Mouse (Mus musculus) embryonic facial prominence, embryonic 14.5 days (tissue): ENCODE results near the gene Ndc80. TPM values are rescaled to one million over a fixed set of nuclear protein-coding genes. Genes with fewer than 3 reads are reported as not detected.

Experiments
- ATAC-seq: fragments of 200-750 bp; cut with Nextera tagmentation; 2 replicates; pipeline ENCODE4 v1.8.0; 2017; ENCODE audit warnings: low read depth, moderate number of reproducible peaks, moderate TSS enrichment
- DNase-seq: peaks from one replicate; pipeline ENCODE4 v3.0.0-alpha.2; 2015; ENCODE audit warnings: low spot score
- H3K27ac ChIP-seq: fragments of 300-500 bp; sonication (generic); replicated peaks from 2 replicates; pipeline ENCODE4 v1.5.1; 2014; ENCODE audit warnings: low read depth, mild to moderate bottlenecking, low read length, moderate library complexity
- H3K27me3 ChIP-seq: fragments of 300-500 bp; sonication (generic); replicated peaks from 2 replicates; pipeline ENCODE4 v1.6.1; 2014; ENCODE audit warnings: low read length; ENCODE audit not compliant: control insufficient read depth, insufficient read depth
- H3K36me3 ChIP-seq: fragments of 300-500 bp; sonication (generic); 2 replicates; pipeline ENCODE4 v1.6.1; 2014; ENCODE audit warnings: low read length, mixed read lengths; ENCODE audit not compliant: control insufficient read depth, insufficient read depth
- H3K4me1 ChIP-seq: fragments of 300-500 bp; sonication (generic); 2 replicates; pipeline ENCODE4 v1.6.1; 2014; ENCODE audit warnings: antibody characterized with exemption, low read length; ENCODE audit not compliant: control insufficient read depth, insufficient read depth
- H3K4me2 ChIP-seq: fragments of 300-500 bp; sonication (generic); 2 replicates; pipeline ENCODE4 v1.6.1; 2014; ENCODE audit warnings: low read depth, mild to moderate bottlenecking, low read length, moderate library complexity, mixed read lengths
- H3K4me3 ChIP-seq: fragments of 300-500 bp; sonication (generic); 2 replicates; pipeline ENCODE4 v1.5.1; 2014; ENCODE audit warnings: low read depth, mild to moderate bottlenecking, low read length
- H3K9ac ChIP-seq: fragments of 300-500 bp; sonication (generic); 2 replicates; pipeline ENCODE4 v1.6.1; 2014; ENCODE audit warnings: low read depth, mild to moderate bottlenecking, low read length, moderate library complexity, mixed read lengths
- H3K9me3 ChIP-seq: fragments of 300-500 bp; sonication (generic); 2 replicates; pipeline ENCODE4 v1.6.1; 2016; ENCODE audit warnings: low read length; ENCODE audit not compliant: control insufficient read depth
- WGBS: fragments of 180-500 bp; shearing (Covaris S2); extraction: QIAGEN DNeasy Blood & Tissue Kit; methylation state at CpG from one replicate; pipeline ENCODE4 v1.1.7; 2014; 5-methylcytosine and 5-hydroxymethylcytosine counted together
- polyA plus RNA-seq: library from polyadenylated mRNA; unstranded; fragments of >200 nt; fragmentation: Nextera tagmentation; extraction: Ambion mirVana; gene quantifications from 2 replicates; pipeline ENCODE4 v1.2.1, GENCODE M21; 2014

Gene Ndc80
- polyA plus RNA-seq, 1 experiment from 2014 or later: 30.2 TPM

- no peaks in the 10 kb centered on the region for H3K27me3 ChIP-seq
- H3K27ac ChIP-seq: no peak overlapping the region
- ATAC-seq (no peak), DNase-seq (no peak)
- H3K9me3 ChIP-seq: no peaks in the 10 kb centered on the region
- peaks cover 4% of the 10 kb centered on the region; the same call in 1 of the 2 replicates for H3K4me1 ChIP-seq
- 0 out of 2 replicates have a peak, but pooled peaks cover 2% of the 10 kb centered on the region for H3K36me3 ChIP-seq
- no peak overlapping the region for H3K9ac ChIP-seq
- H3K4me3 ChIP-seq: no peak overlapping the region
- no peak overlapping the region for H3K4me2 ChIP-seq
Measured at GRCm38 (mm10) chr17:71528042-71528441, 1.4 kb upstream of the Ndc80 start.

- H3K36me3 ChIP-seq: 0 out of 2 replicates have a peak, but pooled peaks cover 5% of the 10 kb centered on the region
- peak overlapping the region; percentile 71 for H3K4me2 ChIP-seq
- peak overlapping the region; percentile 96 for H3K27ac ChIP-seq
- H3K9ac ChIP-seq: peak overlapping the region; percentile 85
- under 1% methylated on average over 13 of the region's 13 CpGs for WGBS
- H3K4me3 ChIP-seq: peak overlapping the region; percentile 64
- no peaks in the 10 kb centered on the region for H3K9me3 ChIP-seq
- no peaks in the 10 kb centered on the region for H3K27me3 ChIP-seq
- DNase-seq (no peak), ATAC-seq (peak; percentile 24; the same call in 1 of the 2 replicates)
- peaks cover 4% of the 10 kb centered on the region; the same call in 1 of the 2 replicates for H3K4me1 ChIP-seq
Measured at GRCm38 (mm10) chr17:71526302-71526708, 352 bp downstream of the Ndc80 start.

GRCm38 (mm10) chr17:71510297-71510696 is 16.4 kb downstream of the Ndc80 start:
- Histone ChIP-seq H3K4me3 (no peak overlapping the region), H3K27me3 (no peaks in the 10 kb centered on the region), H3K4me1 (no peaks in the 10 kb centered on the region), H3K36me3 (peaks cover 75% of the 10 kb centered on the region), H3K27ac (no peak overlapping the region), H3K4me2 (no peak overlapping the region), H3K9ac (no peak overlapping the region), H3K9me3 (no peaks in the 10 kb centered on the region)
- ATAC-seq (no peak), DNase-seq (no peak)
- WGBS: 96% methylated on average over 11 of the region's 11 CpGs

GRCm38 (mm10) chr17:71506832-71507231 is 19.8 kb downstream of the Ndc80 start:
- H3K4me3 ChIP-seq: no peak overlapping the region
- H3K27me3 ChIP-seq: no peaks in the 10 kb centered on the region
- ATAC-seq (no peak), DNase-seq (no peak)
- 88% methylated on average over 8 of the region's 8 CpGs for whole genome bisulfite sequencing
- H3K27ac ChIP-seq: no peak overlapping the region
- H3K4me1 ChIP-seq: no peaks in the 10 kb centered on the region
- H3K4me2 ChIP-seq: no peak overlapping the region
- no peaks in the 10 kb centered on the region for H3K9me3 ChIP-seq
- no peak overlapping the region for H3K9ac ChIP-seq
- peaks cover 70% of the 10 kb centered on the region for H3K36me3 ChIP-seq

GRCm38 (mm10) chr17:71495784-71496183 is 30.9 kb downstream of the Ndc80 start:
- no peak overlapping the region for H3K27ac ChIP-seq
- 89% methylated on average over 4 of the region's 4 CpGs for WGBS
- no peak overlapping the region for H3K4me2 ChIP-seq

GRCm38 (mm10) chr17:71491332-71491686 is 35.3 kb downstream of the Ndc80 start:
- no peak overlapping the region for H3K27ac ChIP-seq
- H3K4me3 ChIP-seq: no peak overlapping the region
- DNase-seq (no peak), ATAC-seq (no peak)
- H3K9me3 ChIP-seq: no peaks in the 10 kb centered on the region
- no peak overlapping the region for H3K4me2 ChIP-seq
- H3K9ac ChIP-seq: no peak overlapping the region
- peaks cover 18% of the 10 kb centered on the region for H3K36me3 ChIP-seq
- WGBS: 52% methylated on average over 4 of the region's 4 CpGs
- H3K27me3 ChIP-seq: no peaks in the 10 kb centered on the region
- H3K4me1 ChIP-seq: 0 out of 2 replicates have a peak, but pooled peaks cover 3% of the 10 kb centered on the region

More at GRCm38 (mm10) chr17:71495784-71496183, 30.9 kb downstream of the Ndc80 start:
- Histone ChIP-seq H3K4me3 (no peak overlapping the region), H3K36me3 (peaks cover 58% of the 10 kb centered on the region), H3K9ac (no peak overlapping the region), H3K27me3 (no peaks in the 10 kb centered on the region), H3K4me1 (no peaks in the 10 kb centered on the region), H3K9me3 (no peaks in the 10 kb centered on the region)
- DNase-seq (no peak), ATAC-seq (no peak)

DNA sequence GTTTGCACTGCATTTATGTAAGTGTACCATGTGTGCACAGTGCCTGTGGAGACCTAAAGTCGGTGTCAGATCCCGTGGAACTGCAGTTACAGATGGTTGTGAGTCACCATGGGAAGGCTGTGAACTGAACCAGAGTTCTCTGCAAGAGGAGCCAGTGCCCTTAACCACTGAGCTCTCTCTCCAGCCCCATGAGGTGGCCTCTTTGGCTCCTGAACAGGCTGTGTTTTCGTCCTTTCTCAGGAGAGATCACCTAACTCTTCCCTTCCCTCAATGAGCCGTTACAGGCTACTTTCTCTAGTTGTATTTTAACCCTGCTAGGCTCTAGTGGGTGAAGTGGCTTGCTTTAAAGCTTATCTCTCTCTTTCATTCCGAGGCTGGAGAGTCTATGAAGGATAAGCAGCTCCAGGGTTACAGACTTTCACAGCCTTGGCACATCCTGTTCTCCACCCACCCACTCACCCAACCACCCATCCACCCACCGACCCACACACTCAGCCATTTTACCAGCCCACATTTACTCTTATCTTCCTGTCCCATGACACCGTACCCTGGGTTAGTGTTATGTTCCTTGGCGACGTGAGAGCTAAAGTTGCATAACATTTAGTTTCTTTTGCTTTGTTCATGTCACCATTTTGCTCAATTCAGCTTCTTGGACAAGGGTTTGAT is 35.9 kb downstream of the Ndc80 start:
- Histone ChIP-seq H3K4me3 (no peak overlapping the region), H3K4me1 (peaks cover 7% of the 10 kb centered on the region; the same call in 1 of the 2 replicates), H3K27ac (no peak overlapping the region), H3K9ac (no peak overlapping the region), H3K4me2 (no peak overlapping the region), H3K27me3 (no peaks in the 10 kb centered on the region), H3K36me3 (peaks cover 12% of the 10 kb centered on the region), H3K9me3 (no peaks in the 10 kb centered on the region)
- 68% methylated on average over 9 of the region's 9 CpGs for WGBS
- ATAC-seq (no peak), DNase-seq (no peak)

DNA sequence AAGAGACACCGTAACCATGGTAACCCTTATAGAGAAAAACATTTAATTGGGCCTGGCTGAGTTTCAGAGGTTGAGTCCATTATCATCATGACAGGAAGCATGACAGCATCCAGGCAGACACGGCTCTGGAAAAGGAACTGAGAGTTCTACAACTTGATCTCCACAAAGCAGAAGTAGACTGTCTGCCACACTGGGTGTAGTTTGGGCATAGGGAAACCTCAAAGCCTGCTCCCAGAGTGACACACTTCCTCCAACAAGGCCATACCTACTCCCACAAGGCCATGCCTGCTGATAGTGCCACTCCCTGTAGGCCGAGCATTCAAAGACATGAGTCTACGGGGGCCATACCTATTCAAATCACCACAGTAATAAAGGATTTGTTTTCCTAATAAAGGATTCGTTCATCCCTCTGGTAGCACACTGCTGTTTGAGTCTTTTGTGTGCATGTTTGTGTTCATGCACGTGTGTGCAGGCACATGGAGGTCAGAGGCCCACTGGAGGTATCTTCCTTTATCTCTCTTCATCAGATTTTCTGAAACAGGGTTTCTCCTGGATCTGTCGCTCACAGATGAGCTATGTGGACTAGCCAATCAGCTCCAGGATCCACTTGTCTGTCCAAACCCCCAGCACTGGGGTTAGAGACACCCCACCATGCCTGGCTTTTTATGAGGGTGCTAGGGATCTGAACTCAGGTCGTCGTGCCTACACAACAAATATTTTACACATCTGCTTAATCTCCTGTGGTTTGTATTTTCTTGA is 36.8 kb downstream of the Ndc80 start:
- 84% methylated on average over 9 of the region's 9 CpGs for WGBS
- H3K27ac ChIP-seq: no peak overlapping the region

More for the DNA sequence above, 36.8 kb downstream of the Ndc80 start:
- no peaks in the 10 kb centered on the region for H3K9me3 ChIP-seq
- no peak for DNase-seq
- peaks cover 7% of the 10 kb centered on the region; the same call in 1 of the 2 replicates for H3K4me1 ChIP-seq
- H3K27me3 ChIP-seq: no peaks in the 10 kb centered on the region
- 0 out of 2 replicates have a peak, but pooled peaks cover 6% of the 10 kb centered on the region for H3K36me3 ChIP-seq
- H3K4me2 ChIP-seq: no peak overlapping the region
- no peak overlapping the region for H3K4me3 ChIP-seq
- H3K9ac ChIP-seq: no peak overlapping the region
- no peak for ATAC-seq
